Mouse (Mus musculus) lung, adult 2 months (tissue): ENCODE measurements around the gene Cd9.

Experiments used
- CTCF ChIP-seq: fragments of 200-500 bp; IDR thresholded peaks from 2 replicates; pipeline ENCODE4 v1.5.1; 2011; ENCODE audit warnings: mild to moderate bottlenecking, low read length, control low read depth; ENCODE audit not compliant: insufficient read depth
- POLR2A ChIP-seq: fragments of 200-500 bp; IDR thresholded peaks from 2 replicates; pipeline ENCODE4 v1.6.1; 2011; ENCODE audit warnings: low read depth, mild to moderate bottlenecking, control low read depth, low read length, borderline replicate concordance; ENCODE audit errors: extremely low read depth

- TF ChIP-seq CTCF = no peak
- TF ChIP-seq POLR2A = no peak
Measured at GRCm38 (mm10) chr6:125469222-125469621, 25.4 kb downstream of the Cd9 start.
